ENCODE assay signal across 29 mouse cellular contexts in the genomic region with DNA sequence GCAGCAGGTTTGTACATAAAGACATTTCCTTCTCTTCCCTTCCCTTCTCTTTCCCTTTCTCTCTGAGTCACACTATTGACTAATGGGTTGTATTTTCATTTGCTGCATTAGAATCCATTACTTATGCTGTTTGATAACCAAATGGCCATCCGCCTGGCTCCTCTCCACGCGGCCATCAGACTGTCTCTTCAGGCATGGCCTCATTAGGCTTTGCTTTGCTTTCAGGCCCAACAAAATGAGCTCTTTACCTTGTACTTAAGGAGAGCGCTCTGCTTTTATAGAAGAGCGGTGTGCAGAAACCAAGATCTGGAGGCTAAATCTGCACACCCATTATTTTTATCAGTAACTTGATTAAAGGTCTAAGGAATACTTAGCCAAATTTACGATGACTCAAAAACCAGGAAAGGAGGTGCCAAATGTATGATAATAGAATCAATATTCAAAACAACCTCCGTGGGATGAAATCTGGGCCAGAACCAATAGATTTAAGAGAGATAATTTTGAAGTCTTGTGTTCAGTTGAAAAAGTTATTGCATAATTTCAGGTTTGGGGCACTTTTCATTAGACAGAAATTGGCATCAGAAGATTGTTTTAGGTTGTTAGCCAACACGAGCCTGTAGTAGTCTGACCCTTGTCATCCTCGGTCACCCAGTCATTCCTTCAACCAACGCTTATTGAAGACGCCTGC. TPM values are rescaled to one million over a fixed set of nuclear protein-coding genes. Genes with fewer than 3 reads are reported as not detected.
DNase-seq lines count a peak whose midpoint lies in the region; ATAC-seq and TF ChIP-seq lines count a peak whose summit lies in the region.
"Had no signal": no experiment of that assay in that cellular context is flagged by ENCODE, and none has a peak within 500 bp of the region (broad histone marks: within the 10 kb centered on the region; RNA-seq: fewer than 3 reads in every experiment).

No protein-coding gene starts in this region.

- no peak for TF ChIP-seq CTCF in kidney, adult 2 months (conservative IDR thresholded peaks at IDR 0.05; ENCODE audit: insufficient read depth, insufficient read length, low read depth, low read length)
- TF ChIP-seq CTCF in brain, embryonic 14.5 days (IDR thresholded peaks at IDR 0.05; ENCODE audit: borderline replicate concordance, extremely low read depth, insufficient read depth, insufficient read length) = no peak
- no peak for TF ChIP-seq CTCF in liver, embryonic 14.5 days (IDR thresholded peaks at IDR 0.05; ENCODE audit: low read depth)

- H3K9me3 ChIP-seq in liver, embryonic 14.5 days (ENCODE audit: control insufficient read depth, low read length) = no peaks in the 10 kb centered on the region
- H3K9me3 ChIP-seq: embryonic facial prominence, embryonic 15.5 days; forebrain, embryonic 15.5 days; G1E; intestine, embryonic 15.5 days; kidney, embryonic 15.5 days; midbrain, embryonic 13.5 days; neural tube, embryonic 12.5 days had no signal

- peak; percentile 45 for DNase-seq in kidney, adult 2 months
- no peak for DNase-seq in kidney, adult 11 months
- peak; percentile 62 for DNase-seq in NIH3T3 (ENCODE audit: low read depth)
- peak; percentile 51 for DNase-seq in brain, embryonic 14.5 days (ENCODE audit: low read depth)
- DNase-seq in liver, embryonic 14.5 days (ENCODE audit: low read depth in 3 of 3, low spot score in 3 of 3) = no peak
- DNase-seq in thymus, postnatal 14 days = no peak
- DNase-seq in frontal cortex, postnatal 36 days (ENCODE audit: low spot score in 2 of 2) = no peak
- no peak for DNase-seq in gastrocnemius, adult 18-20 months (ENCODE audit: low spot score)
- DNase-seq: adrenal gland, postnatal 25 days; B cell, adult 2 months; cerebellum, adult 11 months; cerebellum, adult 9-11 months; gastrocnemius, postnatal 25 days; heart, postnatal 4 days; kidney, postnatal 36 days; lung, adult 18-20 months; lung, postnatal 10 days; retina, postnatal 1 day; thymus, adult 2 months had no signal

- H3K27ac ChIP-seq in kidney, adult 2 months (ENCODE audit: insufficient read depth, low read depth, low read length) = no peak overlapping the region
- H3K27ac ChIP-seq in liver, embryonic 14.5 days = peak overlapping the region; percentile 65
- H3K27ac ChIP-seq: embryonic facial prominence, embryonic 15.5 days; forebrain, embryonic 15.5 days; intestine, embryonic 15.5 days; kidney, embryonic 15.5 days; left cerebral cortex, adult 2 months; midbrain, embryonic 13.5 days; neural tube, embryonic 12.5 days had no signal

- peaks cover 33% of the 10 kb centered on the region for H3K4me1 ChIP-seq in kidney, adult 2 months (ENCODE audit: control insufficient read depth, insufficient read depth, low read length)
- peaks cover 71 to 74% of the 10 kb centered on the region in 2 experiments for H3K4me1 ChIP-seq in liver, embryonic 14.5 days (replicated peaks; ENCODE audit: control insufficient read depth in 2 of 2, insufficient read depth in 2 of 2, low read length in 1 of 2)

- peak overlapping the region; percentile 44 for H3K9ac ChIP-seq in liver, embryonic 14.5 days (replicated peaks)
- H3K9ac ChIP-seq: embryonic facial prominence, embryonic 15.5 days; forebrain, embryonic 15.5 days; intestine, embryonic 15.5 days; kidney, embryonic 15.5 days; midbrain, embryonic 13.5 days; neural tube, embryonic 12.5 days had no signal

- peak overlapping the region; percentile 35 for H3K4me2 ChIP-seq in liver, embryonic 14.5 days (ENCODE audit: low read depth)
- H3K4me2 ChIP-seq: embryonic facial prominence, embryonic 15.5 days; forebrain, embryonic 15.5 days; intestine, embryonic 15.5 days; kidney, embryonic 15.5 days; midbrain, embryonic 13.5 days; neural tube, embryonic 12.5 days had no signal

- WGBS in kidney, adult 2 months = 70% methylated on average over 10 of the region's 11 CpGs
- WGBS in liver, embryonic 14.5 days (ENCODE audit: insufficient replicate concordance) = 83% methylated on average over 10 of the region's 11 CpGs

- no peak for TF ChIP-seq EP300 in liver, embryonic 14.5 days (IDR thresholded peaks at IDR 0.05; ENCODE audit: low read depth)

- no peaks in the 10 kb centered on the region for H3K36me3 ChIP-seq in kidney, adult 2 months (ENCODE audit: control insufficient read depth, insufficient read depth, low read length)
- no peaks in the 10 kb centered on the region; the same call in 1 of the 2 replicates for H3K36me3 ChIP-seq in liver, embryonic 14.5 days (replicated peaks; ENCODE audit: control insufficient read depth, insufficient read depth, low read depth)
- H3K36me3 ChIP-seq: embryonic facial prominence, embryonic 15.5 days; forebrain, embryonic 15.5 days; intestine, embryonic 15.5 days; kidney, embryonic 15.5 days; midbrain, embryonic 13.5 days; neural tube, embryonic 12.5 days had no signal

- no peak for TF ChIP-seq POLR2A in kidney, adult 2 months (IDR thresholded peaks at IDR 0.05; ENCODE audit: low read depth, low read length)
- TF ChIP-seq POLR2A in brain, embryonic 14.5 days (IDR thresholded peaks at IDR 0.05; ENCODE audit: borderline replicate concordance, extremely low read depth, insufficient read depth, insufficient read length, poor library complexity, severe bottlenecking) = no peak

- H3K4me3 ChIP-seq in kidney, adult 2 months (ENCODE audit: insufficient read depth, low read depth, low read length) = no peak overlapping the region
- no peak overlapping the region for H3K4me3 ChIP-seq in liver, embryonic 14.5 days (ENCODE audit: insufficient read depth in 1 of 2, low read depth in 2 of 2, low read length in 2 of 2)
- H3K4me3 ChIP-seq: embryonic facial prominence, embryonic 15.5 days; forebrain, embryonic 15.5 days; intestine, embryonic 15.5 days; kidney, embryonic 15.5 days; left cerebral cortex, adult 2 months; midbrain, embryonic 13.5 days; neural tube, embryonic 12.5 days had no signal

- H3K27me3 ChIP-seq in kidney, adult 2 months (replicated peaks; ENCODE audit: control insufficient read depth, insufficient read depth, low read length) = no peaks in the 10 kb centered on the region
- H3K27me3 ChIP-seq in liver, embryonic 14.5 days (ENCODE audit: control insufficient read depth, insufficient read depth, low read length) = no peaks in the 10 kb centered on the region
- H3K27me3 ChIP-seq: embryonic facial prominence, embryonic 15.5 days; forebrain, embryonic 15.5 days; intestine, embryonic 15.5 days; kidney, embryonic 15.5 days; midbrain, embryonic 13.5 days; neural tube, embryonic 12.5 days had no signal

- ATAC-seq in liver, embryonic 14.5 days (ENCODE audit: insufficient read depth) = no peak
- ATAC-seq: forebrain, embryonic 15.5 days; hindbrain, embryonic 16.5 days; intestine, embryonic 15.5 days; midbrain, embryonic 13.5 days had no signal

RNA-seq across cellular contexts. Expression of gene Sema4b, which starts 9.1 kb away (rescaled TPM):
- polyA plus RNA-seq in kidney, adult 2 months (2012; rRNA removed) = 24.4 and 26.3 TPM in 2 replicates
- polyA plus RNA-seq in brain, embryonic 14.5 days (2012; rRNA removed) = 14.7 and 23.6 TPM in 2 replicates
- 6.1 and 6.4 TPM in 2 replicates for polyA plus RNA-seq in liver, embryonic 14.5 days (2012; rRNA removed)
- polyA plus RNA-seq in liver, embryonic 14.5 days (2014; fragmentation: Nextera tagmentation; extraction: Ambion mirVana) = 8.5 and 9.9 TPM in 2 replicates
- total RNA-seq in gastrocnemius, adult 18-20 months (2021) = 1 to 10 TPM; 1.2 to 1.7 TPM

RNA-seq across cellular contexts. Expression of gene Cib1, which starts 36.9 kb away (rescaled TPM):
- 333 and 344 TPM in 2 replicates for polyA plus RNA-seq in kidney, adult 2 months (2012; rRNA removed)
- polyA plus RNA-seq in brain, embryonic 14.5 days (2012; rRNA removed) = 25.7 and 31.1 TPM in 2 replicates
- polyA plus RNA-seq in liver, embryonic 14.5 days (2012; rRNA removed) = 43.1 and 45.9 TPM in 2 replicates
- 90.6 and 94.2 TPM in 2 replicates for polyA plus RNA-seq in liver, embryonic 14.5 days (2014; fragmentation: Nextera tagmentation; extraction: Ambion mirVana)
- 1 to 10 TPM; 5.2 to 8.8 TPM for total RNA-seq in gastrocnemius, adult 18-20 months (2021)

RNA-seq across cellular contexts. Expression of gene Gdpgp1, which starts 36.9 kb away (rescaled TPM):
- polyA plus RNA-seq in kidney, adult 2 months (2012; rRNA removed) = 2.4 and 2.6 TPM in 2 replicates
- 2.3 and 3.4 TPM in 2 replicates for polyA plus RNA-seq in brain, embryonic 14.5 days (2012; rRNA removed)
- polyA plus RNA-seq in liver, embryonic 14.5 days (2012; rRNA removed) = 1.3 TPM in 2 replicates
- polyA plus RNA-seq in liver, embryonic 14.5 days (2014; fragmentation: Nextera tagmentation; extraction: Ambion mirVana) = 1.1 and 1.2 TPM in 2 replicates
- under 1 TPM; 0.81 to 0.91 TPM for total RNA-seq in gastrocnemius, adult 18-20 months (2021)

RNA-seq across cellular contexts. Expression of gene Ttll13, which starts 50.5 kb away (rescaled TPM):
- polyA plus RNA-seq in kidney, adult 2 months (2012; rRNA removed) = 1.4 and 1.7 TPM in 2 replicates
- polyA plus RNA-seq in brain, embryonic 14.5 days (2012; rRNA removed) = 0.79 and 1.2 TPM in 2 replicates
- polyA plus RNA-seq in liver, embryonic 14.5 days (2012; rRNA removed) = 0.11 and 0.23 TPM in 2 replicates
- 0.18 and 0.20 TPM in 2 replicates for polyA plus RNA-seq in liver, embryonic 14.5 days (2014; fragmentation: Nextera tagmentation; extraction: Ambion mirVana)
- under 1 TPM in 1 of 2 experiments, not detected in 1; 0.18 TPM for total RNA-seq in gastrocnemius, adult 18-20 months (2021)
- total RNA-seq: common myeloid progenitor, adult 5-6 weeks; gastrocnemius, postnatal 25 days had no signal

Comparison
In these comparisons a context has a peak if more than half of its experiments do, and no peak if none do; other contexts are left out.
1. DNase-seq: peak in kidney, adult 2 months (single experiment), NIH3T3 (single experiment) and brain, embryonic 14.5 days (single experiment); none in kidney, adult 11 months (single experiment), liver, embryonic 14.5 days (0 of 3), thymus, postnatal 14 days (single experiment), frontal cortex, postnatal 36 days (0 of 2) and gastrocnemius, adult 18-20 months (single experiment).